Mouse (Mus musculus) spleen, adult 2 months (tissue): Measurements from ENCODE around the gene Fam216b.

ENCODE experiments used
- CTCF ChIP-seq: fragments of 200-500 bp; IDR thresholded peaks from 2 replicates; pipeline ENCODE4 v1.5.1; 2011; ENCODE audit warnings: mild to moderate bottlenecking, inconsistent platforms; ENCODE audit not compliant: insufficient read depth, insufficient read length, insufficient replicate concordance; ENCODE audit errors: extremely low read depth
- POLR2A ChIP-seq: fragments of 200-500 bp; IDR thresholded peaks from 2 replicates; pipeline ENCODE4 v1.6.1; 2011; ENCODE audit warnings: low read depth, low read length, inconsistent platforms

- TF ChIP-seq CTCF (no peak), POLR2A (no peak)
Observed at GRCm38 (mm10) chr14:78059878-78060608, 28.8 kb downstream of the Fam216b start.
